Mouse (Mus musculus): ENCODE measurements around the gene Alpk3. TPM values are rescaled to one million over a fixed set of nuclear protein-coding genes. Genes with fewer than 3 reads are reported as not detected.

Gene Alpk3
- polyA plus RNA-seq, 1 experiment from 2014 or later = 0.34 TPM

- Histone ChIP-seq H3K27me3 (ENCODE audit: control insufficient read depth, insufficient read depth, low read length) (no peaks in the 10 kb centered on the region), H3K27ac (ENCODE audit: low read depth, low read length) (no peak overlapping the region), H3K4me3 (ENCODE audit: low read length) (no peak overlapping the region), H3K4me2 (replicated peaks; ENCODE audit: low read depth, low read length) (no peak overlapping the region), H3K36me3 (ENCODE audit: control insufficient read depth, insufficient read depth, low read length) (no peaks in the 10 kb centered on the region), H3K9ac (ENCODE audit: low read depth, low read length) (no peak overlapping the region), H3K4me1 (ENCODE audit: control insufficient read depth, insufficient read depth, low read length) (no peaks in the 10 kb centered on the region), H3K9me3 (ENCODE audit: control insufficient read depth, low read length) (no peaks in the 10 kb centered on the region)
- no peak for ATAC-seq (ENCODE audit: low FRiP score, low TSS enrichment)
- WGBS = 98% methylated on average over 2 of the region's 2 CpGs
These were observed 54.3 kb downstream of the Alpk3 start for GRCm38 (mm10) chr7:81111729-81112128.

GRCm38 (mm10) chr7:81112686-81113360 is 55.4 kb downstream of the Alpk3 start:
- no peak overlapping the region for H3K4me2 ChIP-seq (replicated peaks; ENCODE audit: low read depth, low read length)
- 36% methylated on average over 6 of the region's 6 CpGs for WGBS
- ATAC-seq (ENCODE audit: low FRiP score, low TSS enrichment) = no peak

GRCm38 (mm10) chr7:81114555-81114954 is 57.2 kb downstream of the Alpk3 start, which contains the start of gene Slc28a1:
Slc28a1 (plus strand) TSS chr7:81114799.
- H3K27me3 ChIP-seq (ENCODE audit: control insufficient read depth, insufficient read depth, low read length) = no peaks in the 10 kb centered on the region
- no peaks in the 10 kb centered on the region for H3K9me3 ChIP-seq (ENCODE audit: control insufficient read depth, low read length)
- H3K4me3 ChIP-seq (ENCODE audit: low read length) = no peak within 1 kb of the TSS
- ATAC-seq (ENCODE audit: low FRiP score, low TSS enrichment) = no peak
- 77% methylated on average over 6 of the region's 6 CpGs for WGBS
- no peaks in the 10 kb centered on the region for H3K36me3 ChIP-seq (ENCODE audit: control insufficient read depth, insufficient read depth, low read length)
- no peak within 1 kb of the TSS for H3K27ac ChIP-seq (ENCODE audit: low read depth, low read length)
- H3K4me1 ChIP-seq (ENCODE audit: control insufficient read depth, insufficient read depth, low read length) = no peaks in the 10 kb centered on the region
- H3K9ac ChIP-seq (ENCODE audit: low read depth, low read length) = no peak within 1 kb of the TSS
- no peak within 1 kb of the TSS for H3K4me2 ChIP-seq (replicated peaks; ENCODE audit: low read depth, low read length)

More at GRCm38 (mm10) chr7:81112686-81113360, 55.4 kb downstream of the Alpk3 start:
- no peaks in the 10 kb centered on the region for H3K36me3 ChIP-seq (ENCODE audit: control insufficient read depth, insufficient read depth, low read length)
- H3K9me3 ChIP-seq (ENCODE audit: control insufficient read depth, low read length) = no peaks in the 10 kb centered on the region
- H3K27me3 ChIP-seq (ENCODE audit: control insufficient read depth, insufficient read depth, low read length) = no peaks in the 10 kb centered on the region
- H3K9ac ChIP-seq (ENCODE audit: low read depth, low read length) = no peak overlapping the region
- no peak overlapping the region for H3K4me3 ChIP-seq (ENCODE audit: low read length)
- no peaks in the 10 kb centered on the region for H3K4me1 ChIP-seq (ENCODE audit: control insufficient read depth, insufficient read depth, low read length)
- H3K27ac ChIP-seq (ENCODE audit: low read depth, low read length) = no peak overlapping the region

GRCm38 (mm10) chr7:81121099-81121498 is 63.7 kb downstream of the Alpk3 start:
- no peak overlapping the region for H3K4me2 ChIP-seq (replicated peaks; ENCODE audit: low read depth, low read length)
- no peak overlapping the region for H3K4me3 ChIP-seq (ENCODE audit: low read length)
- no peaks in the 10 kb centered on the region for H3K27me3 ChIP-seq (ENCODE audit: control insufficient read depth, insufficient read depth, low read length)
- H3K9ac ChIP-seq (ENCODE audit: low read depth, low read length) = no peak overlapping the region
- H3K4me1 ChIP-seq (ENCODE audit: control insufficient read depth, insufficient read depth, low read length) = 0 out of 2 replicates have a peak, but pooled peaks cover 4% of the 10 kb centered on the region
- peak; percentile 72 for ATAC-seq (ENCODE audit: low FRiP score, low TSS enrichment)
- no peak overlapping the region for H3K27ac ChIP-seq (ENCODE audit: low read depth, low read length)
- WGBS = 31% methylated on average over 3 of the region's 3 CpGs
- no peaks in the 10 kb centered on the region for H3K9me3 ChIP-seq (ENCODE audit: control insufficient read depth, low read length)
- no peaks in the 10 kb centered on the region for H3K36me3 ChIP-seq (ENCODE audit: control insufficient read depth, insufficient read depth, low read length)

- Histone ChIP-seq H3K27ac (ENCODE audit: low read depth, low read length) (no peak overlapping the region), H3K36me3 (ENCODE audit: control insufficient read depth, insufficient read depth, low read length) (no peaks in the 10 kb centered on the region), H3K9me3 (ENCODE audit: control insufficient read depth, low read length) (0 out of 2 replicates have a peak, but pooled peaks cover under 1% of the 10 kb centered on the region), H3K4me1 (ENCODE audit: control insufficient read depth, insufficient read depth, low read length) (0 out of 2 replicates have a peak, but pooled peaks cover 4% of the 10 kb centered on the region), H3K4me3 (ENCODE audit: low read length) (no peak overlapping the region), H3K27me3 (ENCODE audit: control insufficient read depth, insufficient read depth, low read length) (no peaks in the 10 kb centered on the region), H3K4me2 (replicated peaks; ENCODE audit: low read depth, low read length) (no peak overlapping the region), H3K9ac (ENCODE audit: low read depth, low read length) (no peak overlapping the region)
- WGBS = 69% methylated on average over 2 of the region's 2 CpGs
- no peak for ATAC-seq (ENCODE audit: low FRiP score, low TSS enrichment)
These were observed 65.4 kb downstream of the Alpk3 start for GRCm38 (mm10) chr7:81122808-81123207.

GRCm38 (mm10) chr7:81123553-81123952 is 66.2 kb downstream of the Alpk3 start:
- H3K4me2 ChIP-seq (replicated peaks; ENCODE audit: low read depth, low read length) = no peak overlapping the region
- H3K27ac ChIP-seq (ENCODE audit: low read depth, low read length) = no peak overlapping the region
- 0 out of 2 replicates have a peak, but pooled peaks cover 4% of the 10 kb centered on the region for H3K4me1 ChIP-seq (ENCODE audit: control insufficient read depth, insufficient read depth, low read length)
- H3K27me3 ChIP-seq (ENCODE audit: control insufficient read depth, insufficient read depth, low read length) = no peaks in the 10 kb centered on the region
- WGBS = 87% methylated on average over 5 of the region's 5 CpGs
- no peak overlapping the region for H3K4me3 ChIP-seq (ENCODE audit: low read length)
- no peak overlapping the region for H3K9ac ChIP-seq (ENCODE audit: low read depth, low read length)
- no peak for ATAC-seq (ENCODE audit: low FRiP score, low TSS enrichment)
- no peaks in the 10 kb centered on the region for H3K36me3 ChIP-seq (ENCODE audit: control insufficient read depth, insufficient read depth, low read length)
- 0 out of 2 replicates have a peak, but pooled peaks cover 4% of the 10 kb centered on the region for H3K9me3 ChIP-seq (ENCODE audit: control insufficient read depth, low read length)

- Histone ChIP-seq H3K27me3 (ENCODE audit: control insufficient read depth, insufficient read depth, low read length) (no peaks in the 10 kb centered on the region), H3K27ac (ENCODE audit: low read depth, low read length) (no peak overlapping the region), H3K9ac (ENCODE audit: low read depth, low read length) (no peak overlapping the region), H3K36me3 (ENCODE audit: control insufficient read depth, insufficient read depth, low read length) (no peaks in the 10 kb centered on the region), H3K4me3 (ENCODE audit: low read length) (no peak overlapping the region), H3K4me1 (ENCODE audit: control insufficient read depth, insufficient read depth, low read length) (0 out of 2 replicates have a peak, but pooled peaks cover 4% of the 10 kb centered on the region), H3K9me3 (ENCODE audit: control insufficient read depth, low read length) (0 out of 2 replicates have a peak, but pooled peaks cover 4% of the 10 kb centered on the region), H3K4me2 (replicated peaks; ENCODE audit: low read depth, low read length) (no peak overlapping the region)
- WGBS = 72% methylated on average over 8 of the region's 8 CpGs
- no peak for ATAC-seq (ENCODE audit: low FRiP score, low TSS enrichment)
These were observed 67.4 kb downstream of the Alpk3 start for GRCm38 (mm10) chr7:81124773-81125172.

GRCm38 (mm10) chr7:81125215-81126175 is 68.1 kb downstream of the Alpk3 start:
- H3K9me3 ChIP-seq (ENCODE audit: control insufficient read depth, low read length) = 0 out of 2 replicates have a peak, but pooled peaks cover 4% of the 10 kb centered on the region
- H3K9ac ChIP-seq (ENCODE audit: low read depth, low read length) = no peak overlapping the region
- no peak overlapping the region for H3K4me3 ChIP-seq (ENCODE audit: low read length)
- H3K36me3 ChIP-seq (ENCODE audit: control insufficient read depth, insufficient read depth, low read length) = no peaks in the 10 kb centered on the region
- H3K27me3 ChIP-seq (ENCODE audit: control insufficient read depth, insufficient read depth, low read length) = no peaks in the 10 kb centered on the region
- 47% methylated on average over 10 of the region's 10 CpGs for WGBS
- H3K4me2 ChIP-seq (replicated peaks; ENCODE audit: low read depth, low read length) = no peak overlapping the region
- no peak for ATAC-seq (ENCODE audit: low FRiP score, low TSS enrichment)
- 0 out of 2 replicates have a peak, but pooled peaks cover 4% of the 10 kb centered on the region for H3K4me1 ChIP-seq (ENCODE audit: control insufficient read depth, insufficient read depth, low read length)
- no peak overlapping the region for H3K27ac ChIP-seq (ENCODE audit: low read depth, low read length)

All from kidney, embryonic 14.5 days (tissue).